Mouse (Mus musculus) stomach, postnatal 0 days (tissue): Measurements from ENCODE around the gene Atp2a2. TPM values are rescaled to one million over a fixed set of nuclear protein-coding genes. Genes with fewer than 3 reads are reported as not detected.
"Not testable (repeated sequence)": the region's sequence is repeated elsewhere in the genome, so short reads cannot be mapped to it uniquely, and the experiment has no call there.

Experiments
- ATAC-seq: fragments of 200-750 bp; cut with Nextera tagmentation; 2 replicates; pipeline ENCODE4 v1.8.0; 2017; ENCODE audit not compliant: low FRiP score, low TSS enrichment
- DNase-seq: peaks from one replicate; pipeline ENCODE4 v3.0.0-alpha.2; 2016; ENCODE audit warnings: low spot score
- H3K27ac ChIP-seq: fragments of 300-500 bp; sonication (generic); replicated peaks from 2 replicates; pipeline ENCODE4 v1.5.1; 2014; ENCODE audit warnings: mild to moderate bottlenecking, control low read depth
- H3K27me3 ChIP-seq: fragments of 300-500 bp; sonication (generic); 2 replicates; pipeline ENCODE4 v1.6.1; 2014; ENCODE audit warnings: low read length; ENCODE audit not compliant: control insufficient read depth, insufficient read depth
- H3K36me3 ChIP-seq: fragments of 300-500 bp; sonication (generic); 2 replicates; pipeline ENCODE4 v1.6.1; 2014; ENCODE audit warnings: low read length, mixed read lengths; ENCODE audit not compliant: control insufficient read depth, insufficient read depth
- H3K4me1 ChIP-seq: fragments of 300-500 bp; sonication (generic); replicated peaks from 2 replicates; pipeline ENCODE4 v1.6.1; 2014; ENCODE audit warnings: antibody characterized with exemption; ENCODE audit not compliant: control insufficient read depth, insufficient read depth
- H3K4me2 ChIP-seq: fragments of 300-500 bp; sonication (generic); replicated peaks from 2 replicates; pipeline ENCODE4 v1.6.1; 2014; ENCODE audit warnings: low read depth, mild to moderate bottlenecking, control low read depth, moderate library complexity
- H3K4me3 ChIP-seq: fragments of 300-500 bp; sonication (generic); 2 replicates; pipeline ENCODE4 v1.5.1; 2014; ENCODE audit warnings: low read depth, low read length, control low read depth
- H3K9ac ChIP-seq: fragments of 300-500 bp; sonication (generic); 2 replicates; pipeline ENCODE4 v1.6.1; 2014; ENCODE audit warnings: mild to moderate bottlenecking, low read length, control low read depth, mixed read lengths
- H3K9me3 ChIP-seq: fragments of 300-500 bp; sonication (generic); 2 replicates; pipeline ENCODE4 v1.6.1; 2016; ENCODE audit warnings: low read length; ENCODE audit not compliant: control insufficient read depth
- CTCF ChIP-seq: IDR thresholded peaks from 2 replicates; pipeline ENCODE4 v1.5.1; 2016; ENCODE audit warnings: antibody characterized with exemption, low read depth, mild to moderate bottlenecking, moderate library complexity
- EP300 ChIP-seq: optimal IDR thresholded peaks from 2 replicates; pipeline ENCODE3; 2016; ENCODE audit warnings: antibody characterized with exemption
- WGBS: fragments of 180-500 bp; shearing (Covaris S2); extraction: QIAGEN DNeasy Blood & Tissue Kit; methylation state at CpG from one replicate; pipeline ENCODE4 v1.1.7; 2014; 5-methylcytosine and 5-hydroxymethylcytosine counted together
- polyA plus RNA-seq: library from polyadenylated mRNA; unstranded; fragments of >200 nt; fragmentation: Nextera tagmentation; extraction: Ambion mirVana; gene quantifications from 2 replicates; pipeline ENCODE4 v1.2.1, GENCODE M21; 2015

Atp2a2 gene
- polyA plus RNA-seq, 1 experiment from 2014 or later, result 24.0 TPM

DNA sequence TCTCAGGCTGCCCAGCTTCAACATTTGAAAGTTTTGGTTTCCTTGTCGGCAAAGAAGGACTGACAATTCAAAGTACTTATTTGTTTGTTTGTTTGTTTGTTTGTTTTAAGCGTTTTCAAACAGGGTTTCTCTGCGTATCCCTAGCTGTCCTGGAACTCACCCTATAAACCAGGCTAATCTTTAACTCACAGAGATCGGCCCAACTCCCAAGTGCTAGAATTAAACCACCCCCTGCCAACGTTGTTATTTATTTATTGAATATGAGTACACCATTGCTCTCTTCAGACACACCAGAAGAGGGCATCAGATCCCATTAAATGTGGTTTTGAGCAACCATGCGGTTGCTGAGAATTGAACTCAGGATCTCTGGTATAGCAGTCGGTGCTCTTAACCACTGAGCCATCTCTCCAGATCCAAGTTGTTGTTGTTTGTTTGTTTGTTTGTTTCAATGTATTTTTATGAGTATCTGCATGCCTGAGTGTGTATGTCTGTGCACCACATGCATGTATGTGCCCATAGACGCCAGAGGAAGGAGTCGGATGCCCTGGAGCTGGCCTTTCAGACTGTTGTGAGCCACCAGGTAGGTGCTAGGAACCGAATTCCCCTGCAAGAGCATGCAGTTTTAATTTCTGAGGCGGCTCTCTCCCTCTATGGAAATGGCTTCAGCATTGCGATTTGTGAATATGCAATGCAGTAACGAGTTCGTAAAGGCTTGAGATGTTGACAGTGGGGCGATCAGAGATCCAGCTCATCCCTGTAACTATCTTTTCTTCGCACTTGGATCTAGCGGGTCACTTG, 80.6 kb downstream of the Atp2a2 start, which contains the start of gene Anapc7:
Anapc7 (plus strand) TSS at position 423 of the 798 bp plus-strand sequence.
- H3K4me2 ChIP-seq, result peak within 1 kb of the TSS; percentile 88
- no peaks in the 10 kb centered on the region for H3K36me3 ChIP-seq
- DNase-seq, result no peak
- peak within 1 kb of the TSS; percentile 87 for H3K27ac ChIP-seq
- 19% methylated on average over 17 of the region's 17 CpGs for WGBS
- peak within 1 kb of the TSS; percentile 95 for H3K9ac ChIP-seq
- TF ChIP-seq EP300 (no peak), CTCF (peak; percentile 55)
- H3K4me3 ChIP-seq, result peak within 1 kb of the TSS; percentile 96
- H3K9me3 ChIP-seq, result no peaks in the 10 kb centered on the region
- peak; percentile 18; the same call in 1 of the 2 replicates for ATAC-seq
- no peaks in the 10 kb centered on the region for H3K27me3 ChIP-seq
- H3K4me1 ChIP-seq, result no peaks in the 10 kb centered on the region

GRCm38 (mm10) chr5:122420676-122421075, 81.3 kb downstream of the Atp2a2 start:
- not testable (repeated sequence) for H3K27me3 ChIP-seq, H3K9ac ChIP-seq, ATAC-seq, H3K27ac ChIP-seq, H3K36me3 ChIP-seq, H3K4me1 ChIP-seq, H3K9me3 ChIP-seq, H3K4me2 ChIP-seq, H3K4me3 ChIP-seq
- DNase-seq, result peak; percentile 39
- 64% methylated on average over 4 of the region's 4 CpGs for WGBS

GRCm38 (mm10) chr5:122415465-122415864, 86.6 kb downstream of the Atp2a2 start:
- WGBS, result 84% methylated on average over 12 of the region's 12 CpGs
- no peak overlapping the region for H3K4me2 ChIP-seq
- H3K27me3 ChIP-seq, result no peaks in the 10 kb centered on the region
- no peaks in the 10 kb centered on the region for H3K9me3 ChIP-seq
- no peak overlapping the region for H3K27ac ChIP-seq
- ATAC-seq, result 0 out of 2 replicates have a peak, but pooled peaks have one; percentile 45
- H3K36me3 ChIP-seq, result no peaks in the 10 kb centered on the region
- no peaks in the 10 kb centered on the region for H3K4me1 ChIP-seq
- no peak for DNase-seq
- no peak overlapping the region for H3K9ac ChIP-seq
- no peak for TF ChIP-seq EP300
- no peak for TF ChIP-seq CTCF
- no peak overlapping the region for H3K4me3 ChIP-seq

DNA sequence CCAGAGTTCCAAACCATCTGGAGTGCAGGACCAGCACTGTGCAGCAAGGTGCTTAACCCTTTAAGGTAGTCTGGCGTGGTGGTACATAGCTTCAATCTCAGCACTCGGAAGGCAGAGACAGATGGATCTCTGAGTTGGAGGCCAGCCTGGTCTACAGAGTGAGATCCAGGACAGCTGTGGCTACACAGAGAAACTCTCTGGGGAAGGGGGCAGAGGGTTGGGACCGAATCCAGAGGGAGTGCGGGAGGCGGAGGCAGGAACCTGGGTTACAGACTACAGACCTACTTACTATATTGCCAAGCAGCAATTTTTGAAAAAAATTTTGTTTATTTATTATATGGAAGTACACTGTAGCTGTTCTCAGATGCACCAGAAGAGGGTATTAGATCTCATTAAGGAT, 87.7 kb downstream of the Atp2a2 start:
- 84% methylated on average over 5 of the region's 5 CpGs for WGBS
- H3K4me2 ChIP-seq, result no peak overlapping the region
- ATAC-seq (no peak), DNase-seq (no peak)
- H3K27ac ChIP-seq, result no peak overlapping the region
- no peaks in the 10 kb centered on the region for H3K9me3 ChIP-seq
- H3K36me3 ChIP-seq, result no peaks in the 10 kb centered on the region
- no peak overlapping the region for H3K9ac ChIP-seq
- no peaks in the 10 kb centered on the region for H3K27me3 ChIP-seq
- no peak overlapping the region for H3K4me3 ChIP-seq
- H3K4me1 ChIP-seq, result no peaks in the 10 kb centered on the region
- TF ChIP-seq EP300 (no peak), CTCF (no peak)

- no peaks in the 10 kb centered on the region for H3K9me3 ChIP-seq
- ATAC-seq (peak; percentile 43; the same call in 1 of the 2 replicates), DNase-seq (no peak)
- H3K4me2 ChIP-seq, result no peak overlapping the region
- no peaks in the 10 kb centered on the region for H3K36me3 ChIP-seq
- TF ChIP-seq EP300 (no peak), CTCF (no peak)
- no peak overlapping the region for H3K9ac ChIP-seq
- no peaks in the 10 kb centered on the region for H3K4me1 ChIP-seq
- no peaks in the 10 kb centered on the region for H3K27me3 ChIP-seq
- H3K4me3 ChIP-seq, result no peak overlapping the region
- 40% methylated on average over 6 of the region's 6 CpGs for WGBS
- 0 out of 2 replicates have a peak overlapping the region, but pooled peaks have one; percentile 18 for H3K27ac ChIP-seq
Measured at GRCm38 (mm10) chr5:122412826-122413225, 89.2 kb downstream of the Atp2a2 start.

DNA sequence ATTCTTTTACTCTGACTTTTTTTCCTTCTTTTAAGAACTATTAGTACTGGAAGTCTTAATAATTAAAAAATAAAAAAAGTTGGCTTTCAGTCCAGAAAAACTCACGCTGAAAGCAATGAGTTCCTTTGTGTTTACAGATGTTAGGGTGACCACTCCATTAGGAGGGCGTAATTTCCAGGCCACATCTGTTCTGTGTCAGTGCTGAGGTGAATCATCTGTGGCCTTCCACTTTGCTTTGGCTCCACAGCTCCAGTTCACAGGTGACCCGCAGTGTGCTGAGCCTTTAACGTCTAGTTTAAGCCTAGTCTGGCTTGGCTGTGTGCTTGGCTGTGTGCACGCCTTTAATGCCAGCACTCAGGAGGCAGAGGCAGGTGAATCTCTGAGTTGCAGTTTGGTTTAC, 90.1 kb downstream of the Atp2a2 start:
- H3K4me3 ChIP-seq, result no peak overlapping the region
- H3K27ac ChIP-seq, result no peak overlapping the region
- H3K9me3 ChIP-seq, result no peaks in the 10 kb centered on the region
- H3K36me3 ChIP-seq, result no peaks in the 10 kb centered on the region
- H3K27me3 ChIP-seq, result no peaks in the 10 kb centered on the region
- TF ChIP-seq EP300 (no peak), CTCF (no peak)
- DNase-seq (no peak), ATAC-seq (no peak)
- no peak overlapping the region for H3K4me2 ChIP-seq
- no peak overlapping the region for H3K9ac ChIP-seq
- 56% methylated on average over 5 of the region's 5 CpGs for WGBS
- H3K4me1 ChIP-seq, result no peaks in the 10 kb centered on the region
